Mouse (Mus musculus) thymus, adult 18-20 months (tissue): ENCODE data around the gene Tfr2.
A peak's percentile ranks its signal among the peaks of the same experiment; 100 is the strongest.
"Not testable (repeated sequence)": the region's sequence is repeated elsewhere in the genome, so short reads cannot be mapped to it uniquely, and the experiment has no call there.

ENCODE experiments used
- DNase-seq, 2 experiments: peaks; one replicate each; pipeline ENCODE4 v3.0.0; 2022; ENCODE audit warnings: mixed read lengths in 2 of 2

Tfr2 gene

DNA sequence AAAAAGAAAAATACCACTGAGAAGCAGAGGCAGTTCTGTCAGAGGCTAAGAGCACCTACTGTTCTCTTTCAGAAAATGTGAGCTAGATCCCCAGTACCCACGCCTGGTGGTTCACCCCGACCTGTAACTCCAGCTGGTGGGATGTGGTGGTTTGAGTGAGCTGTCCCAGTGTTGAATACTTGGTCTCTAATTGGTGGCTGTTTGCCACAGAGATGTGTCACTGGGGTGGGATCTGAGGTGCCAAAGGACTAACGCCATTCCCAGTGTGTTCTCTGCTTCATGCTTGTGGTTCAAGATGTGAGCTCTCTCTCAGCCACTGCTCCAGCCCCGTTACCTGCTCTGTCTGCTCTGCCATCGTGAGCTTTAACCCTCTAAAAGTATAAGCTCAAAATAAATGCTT, 20.9 kb downstream of the Tfr2 start:
- DNase-seq, result no peak

DNA sequence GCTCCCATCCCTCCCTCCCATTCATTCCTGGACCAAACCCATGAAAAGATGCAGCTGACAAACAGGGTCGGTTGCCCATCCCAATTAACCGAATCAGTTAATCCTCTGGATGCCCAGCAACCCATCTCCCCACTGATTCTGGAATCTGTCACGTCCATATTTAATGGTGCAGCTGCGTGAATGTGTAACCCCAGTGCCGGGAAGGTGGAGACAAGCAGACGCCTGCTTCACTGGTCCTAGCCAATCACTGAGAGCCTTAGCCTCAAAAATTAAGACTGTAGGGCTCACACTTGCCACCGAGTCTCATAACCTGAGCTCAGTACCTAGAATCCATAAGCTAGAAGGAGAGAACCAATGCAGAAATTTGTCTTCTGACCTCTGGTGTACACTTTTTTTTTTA, 26.3 kb downstream of the Tfr2 start:
- no peak for DNase-seq

DNA sequence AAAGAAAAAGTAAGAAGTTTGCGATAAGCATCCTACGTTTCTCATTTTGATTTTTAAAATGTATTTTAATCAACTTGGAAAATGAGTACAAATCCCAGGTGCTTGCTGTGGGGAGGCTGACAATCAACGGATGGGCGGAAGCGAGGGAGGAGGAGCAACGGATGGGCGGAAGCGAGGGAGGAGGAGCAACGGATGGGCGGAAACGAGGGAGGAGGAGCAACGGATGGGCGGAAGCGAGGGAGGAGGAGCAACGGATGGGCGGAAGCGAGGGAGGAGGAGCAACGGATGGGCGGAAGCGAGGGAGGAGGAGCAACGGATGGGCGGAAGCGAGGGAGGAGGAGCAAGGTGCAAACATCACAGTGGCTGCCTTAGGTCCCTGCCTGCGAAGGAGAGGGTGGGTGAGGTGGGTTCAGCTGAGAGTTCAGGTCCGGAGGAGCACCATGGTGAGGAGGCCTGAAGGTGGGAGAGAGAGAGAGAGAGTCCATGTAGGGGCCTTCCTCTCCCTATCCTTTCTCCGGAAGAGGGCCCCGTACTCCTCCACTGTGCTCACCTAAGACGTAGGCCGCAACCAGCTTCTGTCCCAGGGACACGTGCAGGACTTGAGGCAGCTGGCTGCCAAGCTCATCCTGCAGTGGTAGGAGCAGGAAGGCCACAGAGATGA, 27.1 kb downstream of the Tfr2 start:
- peak in 1 of 2 experiments; percentile 48 for DNase-seq

DNA sequence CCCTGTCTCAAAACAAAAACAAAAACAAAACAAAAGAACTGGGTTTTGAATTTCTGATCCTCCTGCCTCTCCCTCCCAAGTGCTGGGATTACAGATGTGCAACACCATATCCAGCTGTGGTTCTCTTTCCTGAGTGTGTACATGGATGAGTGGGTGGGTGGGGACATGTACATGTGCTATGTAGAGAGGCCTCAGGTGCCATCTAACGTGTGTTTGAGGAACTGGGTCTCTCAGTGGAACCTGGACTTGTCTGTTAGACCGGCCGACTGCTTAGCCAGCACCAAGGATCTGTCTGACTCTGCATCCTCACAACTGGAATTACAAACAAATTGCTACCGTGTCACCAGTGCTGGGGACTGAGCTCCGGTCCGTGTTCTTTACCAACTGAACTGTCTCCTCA, 28.0 kb downstream of the Tfr2 start:
- DNase-seq, result no peak

DNA sequence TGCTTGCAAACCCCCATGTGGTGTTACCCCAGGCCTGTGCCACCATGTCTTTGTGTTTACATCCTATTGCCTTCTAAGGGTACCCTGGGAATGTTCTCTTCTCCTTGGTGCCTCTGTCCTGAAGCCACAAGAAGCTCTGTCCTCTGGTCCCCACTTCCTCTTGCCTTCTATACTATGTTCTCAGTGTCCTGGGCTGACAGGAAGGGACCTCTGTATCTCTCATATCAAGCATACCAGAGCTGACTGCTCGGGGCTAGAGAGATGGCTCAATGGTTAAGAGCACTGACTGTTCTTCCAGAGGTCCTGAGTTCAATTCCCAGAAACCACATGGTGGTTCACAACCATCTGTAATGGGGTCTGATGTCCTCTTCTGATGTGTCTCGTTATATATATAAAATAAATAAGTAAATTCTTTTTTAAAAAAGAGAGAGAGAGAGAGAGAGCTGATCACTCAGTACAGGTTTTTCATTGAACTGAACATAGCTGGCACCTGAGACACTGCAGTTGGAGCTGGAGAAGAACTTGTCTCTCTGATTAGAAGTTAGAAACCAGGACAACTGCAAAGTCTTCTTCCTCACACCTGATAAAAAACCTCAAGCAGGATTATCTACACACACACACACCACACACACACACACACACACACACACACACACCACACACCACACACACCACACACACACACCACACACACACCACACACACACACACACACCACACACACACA, 28.6 kb downstream of the Tfr2 start:
- DNase-seq, result no peak

DNA sequence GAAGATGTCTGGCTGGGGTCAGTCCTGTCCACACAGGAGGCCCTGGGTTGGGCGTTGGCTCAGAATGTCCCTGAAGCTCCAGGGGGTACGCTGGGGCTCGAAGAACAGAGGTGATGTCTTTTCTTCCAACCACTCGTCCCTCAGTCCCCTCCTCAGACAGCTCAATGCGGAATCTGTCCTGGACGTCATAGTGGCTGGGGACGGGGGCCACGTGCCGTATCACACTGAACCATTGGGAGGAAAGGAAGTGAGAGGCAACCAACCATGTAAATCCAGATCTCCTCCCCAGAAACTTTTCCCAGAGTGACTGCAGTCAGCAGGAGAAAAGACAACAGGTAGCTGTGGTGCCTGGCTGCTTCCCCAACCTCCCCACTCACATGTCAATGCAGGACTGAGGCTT, 30.0 kb downstream of the Tfr2 start:
- DNase-seq, result no peak

DNA sequence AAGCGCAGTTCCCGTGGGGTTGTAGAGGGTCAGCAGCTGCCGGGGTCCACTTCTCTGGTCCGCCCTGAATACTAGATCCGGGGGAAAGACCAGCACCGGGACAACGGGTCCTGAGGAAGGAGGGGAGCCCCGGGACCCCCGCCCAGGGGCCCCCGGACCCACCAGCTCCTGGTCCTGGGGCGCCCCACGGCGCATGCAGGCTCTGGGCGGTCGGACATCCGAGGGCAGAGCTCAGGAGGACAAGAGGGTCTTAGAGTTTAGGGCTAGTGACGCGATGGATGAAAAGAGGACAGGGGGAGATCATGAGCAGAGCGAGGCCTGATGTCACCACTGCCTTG, 30.6 kb downstream of the Tfr2 start:
- no peak for DNase-seq

DNA sequence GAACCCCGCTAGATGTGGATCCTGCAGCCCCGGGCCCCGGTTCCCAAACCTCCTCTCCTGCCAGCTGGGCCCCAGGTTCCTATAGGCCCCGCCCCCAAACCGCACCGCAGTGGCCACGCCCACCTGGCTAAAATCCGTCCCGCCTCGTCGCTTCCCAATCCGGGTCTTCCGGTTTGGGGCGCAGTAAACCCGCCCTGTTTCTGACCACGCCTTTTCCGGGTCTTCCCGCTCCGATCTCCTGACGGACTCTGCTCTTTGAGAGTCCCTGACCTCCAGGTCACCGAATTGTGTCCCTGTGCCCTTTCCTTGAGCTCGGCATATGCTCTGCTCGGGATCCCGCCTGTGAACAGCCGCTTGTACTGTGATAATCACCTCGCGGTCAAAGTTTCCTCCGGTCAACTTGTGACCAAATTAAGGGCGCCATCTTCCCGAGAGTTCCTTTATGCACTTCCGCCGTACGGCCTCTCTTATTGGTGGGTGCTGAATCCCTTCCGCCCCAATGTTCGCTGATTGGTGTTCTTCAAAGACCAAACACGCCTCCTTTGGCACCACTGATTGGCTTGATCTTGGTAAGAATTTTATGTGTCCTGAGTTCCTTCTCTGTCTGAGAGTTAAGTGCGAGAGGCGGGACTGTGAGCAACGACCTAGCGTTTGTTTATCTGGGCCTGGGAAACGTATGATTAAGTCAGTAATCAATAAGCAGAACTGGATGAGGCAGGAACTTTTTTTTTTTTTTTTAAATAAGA, 31.2 kb downstream of the Tfr2 start, which contains the start of gene Mospd3:
Mospd3 (minus strand) TSS at position 440 of the 746 bp plus-strand sequence.
- peak; percentile 93 to 96 for DNase-seq

DNA sequence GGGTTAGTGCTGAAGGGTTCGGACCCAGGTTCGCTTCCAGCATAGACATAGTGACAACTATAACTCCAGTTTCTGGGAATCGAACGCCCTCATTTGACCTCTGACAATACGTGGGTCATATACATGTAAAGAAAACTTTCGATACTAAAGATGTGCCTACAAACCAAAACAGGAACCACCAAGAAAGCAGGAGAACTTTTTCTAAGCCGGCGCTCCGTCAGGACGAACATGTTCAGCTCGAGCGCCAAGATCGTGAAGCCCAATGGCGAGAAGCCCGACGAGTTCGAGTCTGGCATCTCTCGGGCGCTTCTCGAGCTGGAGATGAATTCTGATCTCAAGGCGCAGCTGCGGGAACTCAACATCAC, 31.7 kb downstream of the Tfr2 start:
- DNase-seq, result no peak

DNA sequence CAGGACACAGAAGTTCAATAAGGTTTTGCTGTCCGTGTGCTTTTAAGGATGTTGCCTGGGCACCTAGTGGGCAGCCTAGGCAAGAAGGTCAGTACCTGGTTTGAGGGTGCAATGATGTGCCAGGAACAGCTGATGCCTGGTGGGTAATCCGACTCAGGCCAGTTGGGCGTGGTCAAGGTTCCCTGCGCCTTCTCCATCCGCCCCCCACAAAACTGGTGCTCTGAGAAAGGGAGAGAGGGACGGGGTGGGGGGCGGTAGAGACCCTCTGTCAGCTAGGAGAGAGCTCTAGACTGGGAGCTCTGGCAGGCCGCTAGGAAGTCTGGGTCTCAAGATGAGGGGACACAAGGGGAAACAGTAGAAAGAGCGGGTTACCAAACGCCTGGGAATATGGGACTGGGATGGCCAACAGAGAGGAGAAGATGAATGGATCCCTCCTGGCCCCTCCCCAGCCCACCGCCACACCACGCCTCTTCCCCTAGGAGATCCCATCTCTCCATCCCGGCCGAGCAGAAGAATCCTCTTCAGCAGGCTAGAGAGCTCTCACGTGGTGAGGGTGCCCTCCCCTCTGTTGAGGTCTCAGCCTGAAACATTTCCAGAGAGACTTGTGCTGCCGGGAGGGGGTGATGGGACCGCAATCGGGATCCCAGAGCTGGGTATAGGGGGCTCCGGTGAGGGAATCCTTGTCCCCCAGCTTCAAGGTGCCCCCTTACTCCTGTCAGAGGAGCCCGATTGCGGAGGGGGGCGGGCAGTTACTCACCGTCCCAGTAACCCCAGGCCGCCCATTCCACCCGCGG, 38.4 kb downstream of the Tfr2 start:
- no peak for DNase-seq

DNA sequence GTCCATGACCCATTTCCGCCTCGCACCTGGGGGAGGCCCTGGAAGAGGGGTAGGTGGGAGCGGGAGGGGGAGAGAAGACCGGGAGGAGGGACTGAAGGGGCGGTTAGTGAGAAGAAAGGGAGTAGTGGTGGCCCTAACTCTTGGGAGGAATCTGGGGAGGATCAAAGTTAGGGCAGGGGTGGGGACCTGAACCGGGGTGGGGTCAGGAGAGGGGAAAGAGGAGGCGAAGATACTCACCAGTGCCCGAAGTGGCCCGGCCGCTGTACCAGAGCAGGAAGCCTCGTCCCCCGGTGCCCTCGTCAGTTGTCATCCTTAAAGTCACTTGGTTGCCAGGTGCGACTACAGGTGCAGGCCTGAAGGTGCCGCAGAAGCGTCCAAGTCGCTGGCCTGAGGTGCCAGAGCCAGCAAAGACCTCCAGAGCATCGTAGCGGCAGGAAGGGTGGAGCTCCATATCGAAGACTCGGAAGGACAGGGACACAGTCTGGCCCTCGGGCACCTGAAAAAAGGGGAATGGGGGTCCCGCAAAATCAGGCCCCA, 39.1 kb downstream of the Tfr2 start:
- DNase-seq, result no peak

DNA sequence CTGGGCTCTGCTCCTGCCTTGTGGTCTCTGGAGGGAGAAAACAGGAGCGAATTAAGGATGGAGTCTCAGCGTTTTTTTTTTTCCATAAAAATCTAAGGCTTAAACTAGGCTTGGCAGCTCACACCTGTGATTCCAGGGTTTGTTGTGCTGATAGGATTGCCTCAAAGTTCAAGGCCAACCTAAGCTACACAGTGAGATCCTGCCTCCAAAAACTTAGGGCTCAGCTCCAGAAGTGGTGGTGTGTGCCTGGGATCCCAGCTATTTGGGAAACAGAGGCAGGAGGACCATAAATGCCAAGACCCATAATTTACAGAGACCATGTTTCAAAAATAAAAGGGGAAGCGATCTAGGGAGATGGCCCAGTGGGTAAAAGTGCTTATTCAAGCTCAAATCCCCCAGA, 39.7 kb downstream of the Tfr2 start:
- DNase-seq, result no peak

DNA sequence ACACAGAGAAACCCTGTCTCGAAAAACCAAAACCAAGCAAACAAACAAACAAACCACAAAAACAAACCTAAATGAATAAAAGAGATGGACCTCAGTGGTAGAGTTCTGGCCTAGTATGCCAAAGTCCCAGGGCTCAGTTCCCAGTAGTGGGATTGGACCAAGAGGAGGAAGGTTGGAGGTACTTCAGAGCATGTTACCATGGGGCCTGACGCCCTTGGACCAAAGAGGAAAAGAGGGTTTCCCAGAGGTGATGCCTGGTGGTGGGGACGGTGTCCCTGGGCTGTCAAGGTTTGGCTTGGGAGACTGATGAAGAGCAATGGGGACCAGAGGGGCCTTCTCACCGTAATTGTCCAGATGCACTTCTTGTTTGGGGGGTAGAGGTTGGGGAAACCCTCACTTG, 40.4 kb downstream of the Tfr2 start:
- DNase-seq, result no peak

DNA sequence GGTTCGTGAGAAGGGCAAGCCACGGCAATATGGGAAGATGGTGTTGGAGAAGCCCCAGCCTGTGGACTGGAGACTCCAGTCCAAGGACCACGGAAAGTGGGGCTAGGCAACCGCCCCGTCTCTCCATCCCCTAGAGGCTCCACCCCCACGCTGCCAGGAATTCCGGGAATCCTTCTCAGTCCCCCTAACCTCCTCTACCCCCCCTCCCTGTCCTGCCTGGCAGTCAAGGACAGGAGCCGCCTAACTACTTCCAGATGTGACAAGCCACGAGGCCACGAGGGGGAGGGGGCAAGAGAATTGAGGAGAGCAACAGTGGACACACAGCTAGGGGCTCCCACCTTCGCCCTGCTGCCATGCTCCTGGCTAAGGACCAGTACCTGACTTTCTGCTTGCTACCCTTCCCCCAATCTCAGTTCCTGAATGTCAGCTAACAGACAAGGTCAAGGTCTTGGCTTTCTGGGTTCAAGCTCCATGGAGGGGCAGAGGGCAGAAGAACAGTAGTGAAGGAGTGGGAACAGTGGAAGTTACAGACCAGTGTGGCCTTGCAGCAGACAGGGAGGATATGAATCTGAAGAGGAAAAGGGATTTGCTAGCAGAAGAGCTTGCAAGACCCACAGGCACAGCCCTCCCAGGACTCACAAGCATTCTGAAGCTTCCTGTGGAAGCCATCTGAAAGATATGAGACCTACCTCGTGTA, 41.1 kb downstream of the Tfr2 start:
- DNase-seq, result no peak

DNA sequence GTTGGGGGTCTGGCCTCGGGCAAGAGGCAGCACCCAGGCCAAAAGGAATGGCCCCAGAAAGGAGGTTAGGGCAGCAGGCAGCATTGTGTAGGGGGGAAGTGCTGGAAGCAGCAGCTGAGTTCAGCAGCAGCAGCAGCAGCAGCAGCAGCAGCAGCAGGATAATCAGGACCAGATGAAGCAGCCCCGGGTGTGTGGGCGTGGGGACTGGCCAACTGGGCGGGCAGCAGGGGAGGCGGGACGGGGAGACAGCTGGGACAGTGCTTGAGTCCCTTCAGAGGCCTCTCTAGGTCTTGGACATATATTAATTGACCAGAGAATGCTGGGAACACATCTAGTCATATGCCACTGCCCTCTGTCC, 41.6 kb downstream of the Tfr2 start:
- DNase-seq, result no peak

DNA sequence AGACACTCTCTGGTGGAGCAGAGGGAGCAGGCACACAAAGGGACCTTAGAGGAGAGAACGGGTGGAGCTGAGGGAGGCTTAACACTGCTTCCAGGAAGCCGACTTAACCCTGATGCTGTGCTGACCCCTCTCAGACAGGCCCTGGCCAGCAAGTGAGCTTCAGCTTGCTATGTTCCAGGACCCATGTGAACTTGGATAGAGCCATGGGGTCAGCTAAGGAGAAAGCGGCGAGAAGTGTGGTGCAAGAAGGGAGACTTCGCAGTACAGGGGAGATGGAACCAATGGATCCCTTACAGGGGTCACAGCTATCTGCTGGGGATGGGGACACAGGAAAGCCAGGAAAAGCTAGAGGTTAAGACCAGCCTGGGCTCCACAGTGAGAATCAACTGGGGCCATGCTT, 43.4 kb downstream of the Tfr2 start:
- DNase-seq, result no peak

DNA sequence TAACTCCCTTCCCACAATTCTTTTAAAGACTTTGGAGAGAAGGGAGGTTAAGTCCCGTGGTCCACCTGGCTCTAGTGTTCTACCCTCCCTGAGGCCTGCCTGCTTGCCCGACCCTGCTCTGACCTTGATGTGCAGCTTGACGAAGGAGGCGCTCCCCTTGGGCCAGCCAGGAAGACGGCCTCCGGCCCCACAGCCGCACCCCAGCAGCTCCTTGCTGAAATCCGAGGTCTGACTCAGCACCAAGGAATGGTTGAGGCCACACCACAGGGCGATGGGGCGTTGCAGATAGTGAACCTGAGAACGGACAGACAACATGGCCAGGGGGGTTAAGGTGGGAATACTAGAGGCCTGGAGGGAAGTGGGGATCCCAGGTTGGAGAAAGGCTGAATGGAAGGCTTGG, 43.9 kb downstream of the Tfr2 start, which contains the start of gene Pcolce:
Pcolce (minus strand) TSS at position 235 of the 400 bp plus-strand sequence.
- DNase-seq, result no peak

DNA sequence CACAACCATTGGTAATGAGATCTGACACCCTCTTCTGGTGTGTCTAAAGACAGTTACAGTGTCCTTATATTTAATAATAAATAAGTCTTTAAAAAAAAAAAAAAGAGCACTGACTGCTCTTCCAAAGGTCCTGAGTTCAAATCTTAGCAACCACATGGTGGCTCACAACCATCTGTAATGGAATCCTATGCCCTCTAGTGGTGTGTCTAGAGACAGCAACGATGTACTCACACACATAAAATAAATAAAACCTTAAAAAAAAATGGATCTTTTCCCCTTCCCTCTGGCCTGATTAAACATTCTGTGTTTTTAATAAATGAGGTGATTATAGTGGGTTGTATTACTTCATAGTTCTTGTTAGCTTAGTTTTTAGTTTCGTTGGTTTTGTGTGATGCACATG, 45.3 kb downstream of the Tfr2 start:
- DNase-seq, result not testable (repeated sequence)

DNA sequence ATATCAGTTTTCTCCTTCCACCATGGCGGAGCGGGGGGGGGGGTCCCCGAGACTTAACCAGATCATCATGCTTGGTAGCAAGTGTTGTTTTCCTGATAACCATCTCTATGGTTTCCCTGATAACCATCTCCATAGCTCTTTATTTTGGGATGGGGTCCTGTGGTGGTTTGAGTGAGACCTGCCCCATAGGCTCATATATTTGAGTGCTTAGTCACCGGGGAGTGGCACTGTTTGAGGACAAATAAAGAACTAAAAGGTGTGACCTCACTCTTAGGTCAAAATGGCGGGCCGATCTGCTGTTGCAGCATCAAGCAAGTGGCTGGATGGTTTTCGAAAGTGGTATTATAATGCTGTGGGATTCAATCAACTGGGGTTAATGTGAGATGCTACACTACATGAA, 45.7 kb downstream of the Tfr2 start:
- no peak for DNase-seq

DNA sequence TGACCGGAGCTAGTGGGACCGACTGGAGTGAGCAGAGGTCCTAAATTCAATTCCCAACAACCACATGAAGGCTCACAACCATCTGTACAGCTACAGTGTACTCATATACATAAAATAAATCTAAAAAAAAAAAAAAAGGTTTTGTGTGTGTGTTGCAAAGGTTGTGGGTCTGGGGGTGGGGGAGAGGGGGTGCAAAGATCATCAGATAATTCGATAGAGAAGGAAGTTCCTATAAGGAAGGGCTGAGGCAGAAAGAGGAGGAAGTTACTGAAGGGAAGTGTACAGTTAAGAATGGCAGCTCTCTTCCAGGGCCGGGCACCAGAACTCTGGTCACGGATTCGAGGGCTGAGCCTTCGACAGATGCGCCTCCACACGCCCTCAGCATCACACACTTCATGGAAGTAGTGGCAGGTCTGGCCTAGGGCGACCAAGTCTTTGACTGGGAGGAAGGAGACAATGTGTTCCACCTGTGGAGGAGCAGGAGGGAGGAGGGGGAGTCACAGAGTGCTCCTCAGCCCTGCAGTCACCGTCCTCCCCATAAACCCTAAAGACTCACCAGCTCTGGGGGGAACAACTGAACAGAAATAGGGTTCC, 54.4 kb downstream of the Tfr2 start:
- DNase-seq, result no peak

DNA sequence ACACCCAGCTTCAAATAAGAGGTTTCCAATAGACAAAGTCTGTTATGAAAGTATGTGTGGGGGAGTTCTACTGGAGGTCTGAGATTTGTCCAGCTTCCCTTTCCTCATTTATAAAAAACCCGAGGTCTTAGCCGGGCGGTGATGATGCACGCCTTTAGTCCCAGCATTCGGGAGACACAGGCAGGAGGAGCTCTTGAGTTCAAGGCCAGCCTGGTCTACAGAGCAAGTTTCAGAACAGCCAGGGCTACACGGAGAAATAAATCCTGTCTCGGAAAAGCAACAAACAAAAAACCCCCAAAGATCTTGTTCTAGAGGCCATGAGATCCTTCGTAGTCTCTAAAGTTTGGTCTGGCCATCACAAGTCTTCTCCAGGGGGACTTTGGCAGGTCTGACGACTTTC, 58.4 kb downstream of the Tfr2 start:
- DNase-seq, result no peak
